ENCODE assay signal across 1 mouse cellular context in genomic region chr5:144189327-144189726, GRCm38 (mm10).
TF ChIP-seq lines count a peak whose summit lies in the region.

No protein-coding gene starts in this region.

TF ChIP-seq in CH12.LX, 34 proteins besides CTCF, POLR2A, EP300 and RAD21 (continued from another document):
- no peak for TF ChIP-seq JUND (conservative IDR thresholded peaks at IDR 0.05; ENCODE audit: low read depth, low read length)
- TF ChIP-seq USF2 (conservative IDR thresholded peaks at IDR 0.05; ENCODE audit: low read depth, low read length): no peak
